Mouse (Mus musculus) forebrain, embryonic 12.5 days (tissue): Measurements from ENCODE around the gene Znrd1. TPM values are rescaled to one million over a fixed set of nuclear protein-coding genes. Genes with fewer than 3 reads are reported as not detected.

Source experiments
- ATAC-seq: fragments of 200-750 bp; cut with Nextera tagmentation; 2 replicates; pipeline ENCODE4 v1.8.0; 2017; ENCODE audit warnings: moderate TSS enrichment; ENCODE audit not compliant: low FRiP score
- H3K27ac ChIP-seq: fragments of 300-500 bp; sonication (generic); 2 replicates; pipeline ENCODE4 v1.5.1; 2016; ENCODE audit warnings: mild to moderate bottlenecking
- H3K27me3 ChIP-seq: fragments of 300-500 bp; sonication (generic); 2 replicates; pipeline ENCODE4 v1.6.1; 2016; ENCODE audit warnings: mild to moderate bottlenecking
- H3K36me3 ChIP-seq: fragments of 300-500 bp; sonication (generic); replicated peaks from 2 replicates; pipeline ENCODE4 v1.6.1; 2016; ENCODE audit warnings: mild to moderate bottlenecking
- H3K4me1 ChIP-seq: fragments of 300-500 bp; sonication (generic); 2 replicates; pipeline ENCODE4 v1.6.1; 2016
- H3K4me2 ChIP-seq: fragments of 300-500 bp; sonication (generic); 2 replicates; pipeline ENCODE4 v1.6.1; 2016; ENCODE audit warnings: mild to moderate bottlenecking, moderate library complexity
- H3K4me3 ChIP-seq: fragments of 300-500 bp; sonication (generic); replicated peaks from 2 replicates; pipeline ENCODE4 v1.5.1; 2016; ENCODE audit warnings: mild to moderate bottlenecking
- H3K9ac ChIP-seq: fragments of 300-500 bp; sonication (generic); 2 replicates; pipeline ENCODE4 v1.6.1; 2016; ENCODE audit warnings: mild to moderate bottlenecking
- H3K9me3 ChIP-seq: fragments of 300-500 bp; sonication (generic); 2 replicates; pipeline ENCODE4 v1.6.1; 2016
- WGBS: fragments of 180-500 bp; shearing (Covaris S2); methylation state at CpG from one replicate; pipeline ENCODE4 v1.1.7; 2016; 5-methylcytosine and 5-hydroxymethylcytosine counted together
- polyA plus RNA-seq: library from polyadenylated mRNA; unstranded; fragments of >200 nt; fragmentation: Nextera tagmentation; extraction: Ambion mirVana; gene quantifications from 2 replicates; pipeline ENCODE4 v1.2.1, GENCODE M21; 2016

Znrd1 gene
- polyA plus RNA-seq, 1 experiment from 2014 or later, result 86.7 TPM

- Histone ChIP-seq H3K4me1 (no peaks in the 10 kb centered on the region), H3K4me3 (no peak overlapping the region), H3K9me3 (no peaks in the 10 kb centered on the region), H3K9ac (no peak overlapping the region), H3K36me3 (no peaks in the 10 kb centered on the region), H3K4me2 (no peak overlapping the region), H3K27ac (no peak overlapping the region), H3K27me3 (no peaks in the 10 kb centered on the region)
- ATAC-seq, result no peak
- 48% methylated on average over 1 of the region's 1 CpGs for WGBS
Measured at GRCm38 (mm10) chr17:36908235-36908634, 50.1 kb downstream of the Znrd1 start.

Other genes starting within 250 kb of the Znrd1 start
- gene H2-M10.5, start 185.6 kb downstream of the Znrd1 start, polyA plus RNA-seq, result not detected in 2 replicates
- not detected in 2 replicates for gene H2-M10.6, start 146.4 kb downstream of the Znrd1 start, polyA plus RNA-seq
- 38.7 and 44.0 TPM in 2 replicates for gene Trim26, start 121.4 kb downstream of the Znrd1 start, polyA plus RNA-seq
- gene Trim15, start 91.3 kb downstream of the Znrd1 start, polyA plus RNA-seq, result 0.14 and 0.24 TPM in 2 replicates
- gene Trim10, start 89.0 kb downstream of the Znrd1 start, polyA plus RNA-seq, result 4.7 and 7.1 TPM in 2 replicates
- not detected in 2 replicates for gene Trim40, start 68.4 kb downstream of the Znrd1 start, polyA plus RNA-seq
- not detected in 2 replicates for gene Trim31, start 60.4 kb downstream of the Znrd1 start, polyA plus RNA-seq
- gene Rnf39, start 15.6 kb downstream of the Znrd1 start, polyA plus RNA-seq, result 0.47 TPM in 1 of 2 replicates, not detected in the other
- 136 and 146 TPM in 2 replicates for gene Ppp1r11, start 6.8 kb downstream of the Znrd1 start, polyA plus RNA-seq
- gene Znrd1as, start within 50 bp of the Znrd1 start, polyA plus RNA-seq, result 7.1 and 7.7 TPM in 2 replicates
- gene 2410137M14Rik, start 22.7 kb upstream of the Znrd1 start, polyA plus RNA-seq, result not detected in 2 replicates
- 1.3 and 1.6 TPM in 2 replicates for gene H2-M5, start 31.0 kb upstream of the Znrd1 start, polyA plus RNA-seq
- gene Zfp57, start 42.6 kb upstream of the Znrd1 start, polyA plus RNA-seq, result 193 and 197 TPM in 2 replicates
- 1.1 and 1.2 TPM in 2 replicates for gene Mog, start 64.8 kb upstream of the Znrd1 start, polyA plus RNA-seq
- gene Gabbr1, start 87.4 kb upstream of the Znrd1 start, polyA plus RNA-seq, result 31.7 and 32.6 TPM in 2 replicates
- gene Olfr90, start 129.9 kb upstream of the Znrd1 start, polyA plus RNA-seq, result 0.06 and 0.15 TPM in 2 replicates
- not detected in 2 replicates for gene Olfr91, start 139.7 kb upstream of the Znrd1 start, polyA plus RNA-seq
- gene Olfr92, start 161.5 kb upstream of the Znrd1 start, polyA plus RNA-seq, result not detected in 2 replicates
- gene Olfr93, start 202.9 kb upstream of the Znrd1 start, polyA plus RNA-seq, result not detected in 2 replicates
- gene Ubd, start 235.3 kb upstream of the Znrd1 start, polyA plus RNA-seq, result not detected in 2 replicates
- not detected in 2 replicates for gene Olfr94, start 242.4 kb upstream of the Znrd1 start, polyA plus RNA-seq